Mouse (Mus musculus) testis, adult 2 months (tissue): ENCODE results near the gene Gpank1. TPM values are rescaled to one million over a fixed set of nuclear protein-coding genes. Genes with fewer than 3 reads are reported as not detected.

Experiments
- H3K27ac ChIP-seq: fragments of 200-500 bp; 2 replicates; pipeline ENCODE4 v1.5.1; 2012; ENCODE audit warnings: low read depth, low read length; ENCODE audit not compliant: control insufficient read depth, insufficient read depth
- H3K27me3 ChIP-seq: fragments of 200-500 bp; 2 replicates; pipeline ENCODE4 v1.6.1; 2012; ENCODE audit warnings: mild to moderate bottlenecking, low read length, moderate library complexity; ENCODE audit not compliant: control insufficient read depth, insufficient read depth
- H3K36me3 ChIP-seq: fragments of 200-500 bp; 2 replicates; pipeline ENCODE4 v1.6.1; 2012; ENCODE audit warnings: mild to moderate bottlenecking, low read length; ENCODE audit not compliant: control insufficient read depth, insufficient read depth
- H3K4me1 ChIP-seq: fragments of 200-500 bp; 2 replicates; pipeline ENCODE4 v1.6.1; 2012; ENCODE audit warnings: low read length; ENCODE audit not compliant: control insufficient read depth, insufficient read depth
- H3K4me3 ChIP-seq: fragments of 200-500 bp; 2 replicates; pipeline ENCODE4 v1.5.1; 2012; ENCODE audit warnings: low read depth, mild to moderate bottlenecking, low read length, moderate library complexity, mixed read lengths; ENCODE audit not compliant: control insufficient read depth
- CTCF ChIP-seq: fragments of 200-500 bp; IDR thresholded peaks from 2 replicates; pipeline ENCODE4 v1.5.1; 2012; ENCODE audit warnings: low read depth, mild to moderate bottlenecking, inconsistent platforms, low read length, moderate library complexity; ENCODE audit not compliant: control insufficient read depth, insufficient read depth, insufficient replicate concordance
- POLR2A ChIP-seq: fragments of 200-500 bp; IDR thresholded peaks from 2 replicates; pipeline ENCODE4 v1.6.1; 2012; ENCODE audit warnings: low read depth, mild to moderate bottlenecking, inconsistent platforms, low read length, moderate library complexity; ENCODE audit not compliant: control insufficient read depth
- polyA plus RNA-seq: library from polyadenylated mRNA; depleted of rRNA; stranded (reverse); fragments of >200 nt; gene quantifications from 2 replicates; pipeline ENCODE4 v1.2.3, GENCODE M21; 2012

Gene Gpank1
- polyA plus RNA-seq, 1 experiment: 70.0 TPM

DNA sequence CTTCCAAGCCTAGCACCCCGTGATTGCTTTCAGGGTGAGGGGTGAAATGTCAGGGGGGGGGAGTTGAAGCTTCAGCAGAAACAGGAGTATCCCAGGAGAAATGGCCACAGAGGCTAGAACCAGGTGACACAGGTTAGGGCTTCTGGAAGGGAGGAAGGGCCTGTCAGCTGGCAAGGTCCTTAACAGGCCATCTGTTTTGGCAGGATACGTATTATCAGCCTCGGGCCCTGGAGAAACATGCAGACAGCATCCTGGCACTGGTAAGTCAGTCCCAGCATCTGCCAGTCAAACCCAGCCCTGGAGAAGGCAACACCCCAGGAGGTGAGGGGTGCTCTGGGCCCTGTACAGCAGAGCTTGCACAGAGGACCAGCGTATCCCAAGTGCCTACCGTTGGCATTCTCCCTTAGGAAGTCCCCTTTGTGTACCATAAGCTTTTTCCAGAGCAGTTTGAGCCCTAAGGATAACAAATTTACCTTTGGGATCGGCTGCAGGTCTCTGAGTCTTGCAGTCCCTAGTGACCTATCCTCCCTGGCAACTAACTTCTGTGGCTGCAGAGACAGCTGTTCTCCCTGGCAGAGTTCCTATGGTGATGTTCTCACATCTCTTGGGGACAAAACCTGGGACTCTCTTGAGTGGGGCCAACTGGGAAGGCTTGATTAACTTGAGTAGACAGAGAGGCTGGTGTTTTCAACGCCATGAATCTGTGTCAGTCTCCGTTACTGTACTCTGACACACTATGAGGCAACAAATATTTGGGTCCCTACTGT is 30.9 kb upstream of the Gpank1 start:
- Histone ChIP-seq H3K27ac (no peak overlapping the region), H3K27me3 (no peaks in the 10 kb centered on the region), H3K4me1 (peaks cover 5% of the 10 kb centered on the region; the same call in 1 of the 2 replicates), H3K4me3 (no peak overlapping the region), H3K36me3 (no peaks in the 10 kb centered on the region; the same call in 1 of the 2 replicates)
- TF ChIP-seq CTCF: no peak

DNA sequence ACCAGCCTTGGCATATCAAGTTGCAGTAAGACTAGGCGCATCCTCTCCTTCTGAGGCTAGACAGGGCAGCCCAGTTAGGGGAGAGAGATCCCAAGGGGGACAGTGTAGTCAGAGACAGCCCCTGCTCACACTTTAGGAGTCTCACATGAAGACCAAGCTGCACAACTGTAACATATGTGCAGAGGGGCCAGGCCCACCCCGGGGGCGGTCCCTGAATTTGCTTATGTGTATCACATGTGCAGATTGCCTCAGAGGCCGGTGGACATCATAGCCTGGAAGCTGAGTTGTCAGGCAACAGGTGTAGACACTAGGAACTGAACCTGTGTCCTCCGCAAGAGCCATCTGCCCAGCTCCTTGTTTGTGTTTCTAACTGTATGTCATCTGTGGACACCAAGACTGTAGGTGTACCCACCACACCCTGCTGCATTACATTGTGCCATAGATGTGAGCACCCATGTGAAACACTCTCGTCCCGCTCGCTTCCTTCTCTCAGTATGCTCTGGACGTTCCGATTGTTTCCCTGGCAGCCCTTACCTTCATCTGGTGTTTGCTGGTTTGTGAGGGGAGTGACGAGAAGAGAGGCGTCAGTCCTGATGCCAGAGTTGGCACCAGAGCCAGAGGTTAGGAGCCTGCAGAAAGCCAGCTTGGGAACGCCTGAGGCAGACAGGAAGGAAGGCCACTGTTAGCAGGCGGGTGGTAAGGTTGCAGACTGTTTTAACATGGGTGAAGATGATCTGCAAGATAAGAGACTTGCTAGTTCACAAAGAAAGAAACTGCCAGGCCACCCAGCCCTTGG is 28.7 kb upstream of the Gpank1 start:
- Histone ChIP-seq H3K4me1 (peaks cover 5% of the 10 kb centered on the region; the same call in 1 of the 2 replicates), H3K27me3 (no peaks in the 10 kb centered on the region), H3K27ac (no peak overlapping the region), H3K4me3 (no peak overlapping the region), H3K36me3 (no peaks in the 10 kb centered on the region; the same call in none of the 2 replicates)
- TF ChIP-seq POLR2A (no peak), CTCF (no peak)

DNA sequence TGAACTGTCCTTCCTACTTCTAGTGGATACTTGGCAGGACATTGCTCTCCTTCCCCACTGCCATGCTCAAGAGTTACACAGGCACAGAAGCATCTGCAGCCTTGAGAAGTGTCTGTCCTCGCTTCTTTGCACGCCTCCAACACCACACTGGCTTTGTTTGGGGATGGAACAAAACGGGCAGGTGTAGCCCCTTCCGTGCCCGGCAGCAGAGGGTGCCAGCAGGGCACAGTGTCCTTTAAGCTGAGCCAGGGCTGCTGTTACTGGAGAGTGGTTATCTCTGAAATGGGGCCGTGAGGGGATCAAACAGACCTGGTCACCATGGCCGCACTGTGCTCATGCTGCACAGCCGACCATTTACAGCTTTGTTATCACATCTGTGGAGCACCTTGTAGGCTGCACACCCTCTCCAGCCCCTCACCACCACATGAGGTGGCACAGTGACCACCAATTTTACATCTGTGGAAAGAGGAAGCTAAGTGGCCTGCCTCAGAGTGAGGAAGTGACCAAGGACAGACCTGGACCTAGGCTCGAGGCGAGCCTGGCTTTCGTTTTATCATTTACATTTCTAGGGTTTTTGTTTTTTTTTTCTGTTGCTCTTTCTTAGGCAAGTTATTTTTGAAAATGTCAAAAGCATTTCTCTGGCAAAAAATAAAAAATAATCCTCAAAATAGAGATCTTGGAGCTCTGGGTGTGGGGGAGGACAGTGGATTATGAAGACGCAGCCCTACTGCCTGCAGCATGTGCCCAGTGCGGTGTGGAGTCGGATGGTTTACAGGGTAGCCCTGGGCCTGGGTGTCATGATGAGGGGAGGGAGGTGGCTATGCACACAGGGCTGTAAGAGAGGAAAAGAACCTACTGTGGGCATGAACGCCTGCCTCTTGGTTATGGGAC is 26.5 kb upstream of the Gpank1 start:
- H3K36me3 ChIP-seq: no peaks in the 10 kb centered on the region; the same call in none of the 2 replicates
- TF ChIP-seq CTCF: no peak
- TF ChIP-seq POLR2A: no peak
- no peaks in the 10 kb centered on the region for H3K27me3 ChIP-seq
- H3K4me3 ChIP-seq: no peak overlapping the region
- peaks cover 5% of the 10 kb centered on the region; the same call in 1 of the 2 replicates for H3K4me1 ChIP-seq
- no peak overlapping the region for H3K27ac ChIP-seq

DNA sequence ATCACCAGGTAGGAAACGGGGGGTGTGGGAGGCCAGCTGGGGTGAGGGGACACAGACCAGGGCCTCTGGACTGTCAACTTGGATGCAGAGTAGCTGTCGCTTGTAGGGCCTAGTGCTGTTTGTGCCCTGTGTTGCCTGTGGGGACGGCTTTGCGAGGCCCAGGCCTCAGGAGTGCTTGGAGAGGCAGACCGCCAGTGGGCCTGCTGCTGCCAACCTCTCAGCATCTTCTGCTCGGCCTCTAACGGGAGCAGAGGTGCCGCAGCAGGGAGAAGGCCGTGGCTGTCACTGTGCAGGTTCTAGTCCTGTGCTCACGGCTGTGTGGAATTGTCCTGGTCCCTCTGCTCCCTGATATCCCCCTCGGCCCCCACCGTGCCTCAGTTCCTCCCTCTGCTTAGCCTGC is 24.7 kb upstream of the Gpank1 start:
- TF ChIP-seq POLR2A: no peak
- TF ChIP-seq CTCF: no peak
- no peaks in the 10 kb centered on the region for H3K4me1 ChIP-seq
- no peaks in the 10 kb centered on the region; the same call in none of the 2 replicates for H3K36me3 ChIP-seq
- no peak overlapping the region for H3K27ac ChIP-seq
- no peaks in the 10 kb centered on the region for H3K27me3 ChIP-seq
- no peak overlapping the region for H3K4me3 ChIP-seq

DNA sequence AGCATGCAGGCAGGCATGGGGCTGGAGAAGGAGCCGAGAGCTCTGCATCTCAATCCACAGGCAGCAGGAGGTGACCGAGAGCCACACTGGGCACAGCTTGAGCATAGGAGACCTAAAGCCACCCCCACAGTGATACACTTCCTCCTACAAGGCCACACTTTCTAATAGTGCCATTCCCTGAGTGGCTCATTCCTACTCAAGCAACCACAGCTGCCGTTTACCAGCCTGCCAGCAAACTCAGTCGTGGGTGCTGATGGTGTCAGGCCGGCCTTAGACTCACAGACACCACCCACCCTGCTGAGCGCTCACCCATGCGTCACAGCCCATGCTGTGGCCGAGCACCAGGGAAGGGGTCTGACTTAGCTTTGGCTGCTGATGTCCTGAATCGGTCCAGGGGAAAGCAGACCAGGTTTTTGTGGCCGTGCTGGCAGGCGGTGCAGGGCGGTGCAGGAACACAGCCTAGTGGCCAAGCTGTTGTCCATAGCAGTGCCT is 24.0 kb upstream of the Gpank1 start:
- Histone ChIP-seq H3K27me3 (no peaks in the 10 kb centered on the region), H3K4me3 (no peak overlapping the region), H3K4me1 (no peaks in the 10 kb centered on the region), H3K36me3 (no peaks in the 10 kb centered on the region; the same call in none of the 2 replicates), H3K27ac (no peak overlapping the region)
- no peak for TF ChIP-seq CTCF
- no peak for TF ChIP-seq POLR2A

DNA sequence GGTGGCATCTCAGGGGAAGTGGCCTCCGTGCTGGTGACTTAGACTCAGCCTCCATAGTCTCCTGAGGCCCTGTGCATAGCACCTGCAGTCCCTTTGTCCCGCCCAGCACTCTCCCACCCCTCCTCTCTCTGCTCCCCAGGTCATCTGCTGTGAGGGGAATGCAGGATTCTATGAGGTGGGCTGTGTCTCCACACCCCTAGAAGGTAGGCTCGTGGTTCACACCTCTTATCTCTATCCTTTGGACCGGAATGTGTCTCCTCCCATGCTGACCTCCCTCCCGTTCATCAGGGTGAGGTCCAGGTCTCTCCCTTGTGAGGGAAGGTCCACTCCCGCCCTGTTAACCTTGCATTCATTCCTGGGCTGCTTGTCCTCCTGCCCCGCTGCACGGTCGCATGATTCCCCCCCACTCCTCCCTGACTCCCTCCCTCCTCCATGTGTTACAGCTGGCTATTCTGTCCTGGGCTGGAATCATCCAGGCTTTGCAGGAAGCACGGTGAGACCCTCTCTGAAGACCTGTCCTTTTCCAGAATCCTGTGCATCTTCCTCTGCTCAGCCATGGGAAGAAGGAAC is 21.0 kb upstream of the Gpank1 start:
- Histone ChIP-seq H3K36me3 (no peaks in the 10 kb centered on the region; the same call in none of the 2 replicates), H3K27ac (no peak overlapping the region), H3K27me3 (no peaks in the 10 kb centered on the region), H3K4me3 (no peak overlapping the region), H3K4me1 (no peaks in the 10 kb centered on the region)
- no peak for TF ChIP-seq CTCF
- TF ChIP-seq POLR2A: no peak
